Mouse (Mus musculus): Measurements from ENCODE around the gene Dlgap1. TPM values are rescaled to one million over a fixed set of nuclear protein-coding genes. Genes with fewer than 3 reads are reported as not detected.

Gene Dlgap1
- not detected in 2 replicates for polyA plus RNA-seq (2012)

GRCm38 (mm10) chr17:69969021-69969815 lies at the start of gene Dlgap1:
TSS of gene Dlgap1 (plus strand) at chr17:69969073.
- no peak for TF ChIP-seq GATA1 (IDR thresholded peaks at IDR 0.05; ENCODE audit: low read length)

- TF ChIP-seq GATA1 (IDR thresholded peaks at IDR 0.05; ENCODE audit: low read length): no peak
These were observed 13.9 kb upstream of the Dlgap1 start for GRCm38 (mm10) chr17:69954936-69955335.

GRCm38 (mm10) chr17:69969816-69970750 lies 1.2 kb downstream of the Dlgap1 start:
- no peak for TF ChIP-seq GATA1 (IDR thresholded peaks at IDR 0.05; ENCODE audit: low read length)

- TF ChIP-seq GATA1 (IDR thresholded peaks at IDR 0.05; ENCODE audit: low read length): no peak
These were observed 4.2 kb downstream of the Dlgap1 start for GRCm38 (mm10) chr17:69973081-69973480.

- TF ChIP-seq GATA1 (IDR thresholded peaks at IDR 0.05; ENCODE audit: low read length): no peak
These were observed 5.1 kb downstream of the Dlgap1 start for GRCm38 (mm10) chr17:69973991-69974390.

GRCm38 (mm10) chr17:69982236-69982923 lies 13.5 kb downstream of the Dlgap1 start:
- TF ChIP-seq GATA1 (IDR thresholded peaks at IDR 0.05; ENCODE audit: low read length): no peak

- TF ChIP-seq GATA1 (IDR thresholded peaks at IDR 0.05; ENCODE audit: low read length): no peak
These were observed 27.5 kb downstream of the Dlgap1 start for GRCm38 (mm10) chr17:69996406-69996805.

- no peak for TF ChIP-seq GATA1 (IDR thresholded peaks at IDR 0.05; ENCODE audit: low read length)
These were observed 33.2 kb downstream of the Dlgap1 start for GRCm38 (mm10) chr17:70002026-70002425.

- TF ChIP-seq GATA1 (IDR thresholded peaks at IDR 0.05; ENCODE audit: low read length): no peak
These were observed 35.8 kb downstream of the Dlgap1 start for GRCm38 (mm10) chr17:70004628-70005027.

GRCm38 (mm10) chr17:70007607-70008006 lies 38.7 kb downstream of the Dlgap1 start:
- no peak for TF ChIP-seq GATA1 (IDR thresholded peaks at IDR 0.05; ENCODE audit: low read length)

- no peak for TF ChIP-seq GATA1 (IDR thresholded peaks at IDR 0.05; ENCODE audit: low read length)
These were observed 47.6 kb downstream of the Dlgap1 start for GRCm38 (mm10) chr17:70016511-70016910.

GRCm38 (mm10) chr17:70020376-70020775 lies 51.5 kb downstream of the Dlgap1 start:
- TF ChIP-seq GATA1 (IDR thresholded peaks at IDR 0.05; ENCODE audit: low read length): no peak

- TF ChIP-seq GATA1 (IDR thresholded peaks at IDR 0.05; ENCODE audit: low read length): no peak
These were observed 53.7 kb downstream of the Dlgap1 start for GRCm38 (mm10) chr17:70022618-70023017.

- TF ChIP-seq GATA1 (IDR thresholded peaks at IDR 0.05; ENCODE audit: low read length): no peak
These were observed 66.0 kb downstream of the Dlgap1 start for GRCm38 (mm10) chr17:70034862-70035261.

- no peak for TF ChIP-seq GATA1 (IDR thresholded peaks at IDR 0.05; ENCODE audit: low read length)
These were observed 72.0 kb downstream of the Dlgap1 start for GRCm38 (mm10) chr17:70040751-70041430.

All from G1E-ER4 (cell line).